Mouse (Mus musculus) adrenal gland, postnatal 36 days (tissue): ENCODE measurements around the gene Chmp6. TPM values are rescaled to one million over a fixed set of nuclear protein-coding genes. Genes with fewer than 3 reads are reported as not detected.

ENCODE experiments used
- DNase-seq, 2 experiments: peaks; one replicate each; pipeline ENCODE4 v3.0.0; 2021; ENCODE audit warnings: mixed read lengths in 1 of 2
- total RNA-seq, 2 experiments: library from RNA; stranded (reverse); gene quantifications; 2 replicates each; pipeline ENCODE4 v1.2.3; 2021

The Chmp6 gene
- total RNA-seq, 2 experiments from 2014 or later, result 31.9 to 37.6 TPM

- peak in 1 of 2 experiments; percentile 22 for DNase-seq
These were observed 45.6 kb downstream of the Chmp6 start for GRCm38 (mm10) chr11:119958856-119959255.

- no peak for DNase-seq
These were observed 46.5 kb downstream of the Chmp6 start for GRCm38 (mm10) chr11:119959714-119960113.

- no peak for DNase-seq
These were observed 47.4 kb downstream of the Chmp6 start for GRCm38 (mm10) chr11:119960671-119961070.

GRCm38 (mm10) chr11:119961511-119961910 lies 48.3 kb downstream of the Chmp6 start:
- DNase-seq, result no peak

- DNase-seq, result no peak
These were observed 51.8 kb downstream of the Chmp6 start for GRCm38 (mm10) chr11:119965053-119965452.

GRCm38 (mm10) chr11:119966294-119966693 lies 53.1 kb downstream of the Chmp6 start:
- no peak for DNase-seq

GRCm38 (mm10) chr11:119967401-119967800 lies 54.2 kb downstream of the Chmp6 start:
- no peak for DNase-seq

GRCm38 (mm10) chr11:119967892-119968291 lies 54.7 kb downstream of the Chmp6 start:
- DNase-seq, result no peak

Other genes with a start within 250 kb of the Chmp6 start
- gene Baiap2, start 29.3 kb downstream of the Chmp6 start, total RNA-seq, result 10 to 100 TPM; 11.3 to 24.0 TPM
- 10 to 100 TPM in 1 of 2 experiments, 1 to 10 TPM in 1; 9.2 to 13.2 TPM for gene Aatk, start 133.7 kb downstream of the Chmp6 start, total RNA-seq
- 100 to 1,000 TPM in 1 of 2 experiments, 10 to 100 TPM in 1; 35.5 to 207 TPM for gene Cep131, start 173.4 kb downstream of the Chmp6 start, total RNA-seq
- 10 to 100 TPM; 11.5 to 12.7 TPM for gene Tepsin, start 185.3 kb downstream of the Chmp6 start, total RNA-seq
- gene Ndufaf8, start 185.5 kb downstream of the Chmp6 start, total RNA-seq, result 10 to 100 TPM; 59.9 to 69.4 TPM
- 100 to 1,000 TPM; 156 to 163 TPM for gene Slc38a10, start 237.9 kb downstream of the Chmp6 start, total RNA-seq